Comparison of ENCODE assay signal across 8 mouse cellular contexts in genomic region chr4:150872139-150872651, GRCm38 (mm10). TPM values are rescaled to one million over a fixed set of nuclear protein-coding genes. Genes with fewer than 3 reads are reported as not detected.
DNase-seq lines count a peak whose midpoint lies in the region; ATAC-seq and TF ChIP-seq lines count a peak whose summit lies in the region.

No protein-coding gene starts in this region.

- DNase-seq in forebrain, embryonic 10.5 days (ENCODE audit: extremely low spot score, low spot score), result no peak
- DNase-seq in forebrain, embryonic 11.5 days (ENCODE audit: low spot score), result no peak
- DNase-seq in spleen, adult 2 months (ENCODE audit: low read depth in 1 of 2, low spot score in 2 of 2), result no peak
- no peak for DNase-seq in spleen, postnatal 10 days (ENCODE audit: low spot score in 2 of 2)
- peak; percentile 12 for DNase-seq in heart, postnatal 25 days (ENCODE audit: low spot score)
- peak; percentile 57 to 64 for DNase-seq in layer of hippocampus, postnatal 10 days (ENCODE audit: low spot score in 2 of 2)

- no peak overlapping the region for H3K4me3 ChIP-seq in forebrain, embryonic 10.5 days
- no peak overlapping the region for H3K4me3 ChIP-seq in forebrain, embryonic 11.5 days (ENCODE audit: low read depth, low read length)
- no peak overlapping the region for H3K4me3 ChIP-seq in spleen, adult 2 months (ENCODE audit: extremely low read depth, insufficient read depth, insufficient read length)
- no peak overlapping the region for H3K4me3 ChIP-seq in neural tube, embryonic 13.5 days

- peaks cover 38% of the 10 kb centered on the region for H3K4me1 ChIP-seq in forebrain, embryonic 10.5 days
- 0 out of 2 replicates have a peak, but pooled peaks cover 2% of the 10 kb centered on the region for H3K4me1 ChIP-seq in forebrain, embryonic 11.5 days (replicated peaks; ENCODE audit: control insufficient read depth, insufficient read depth, low read length)
- H3K4me1 ChIP-seq in spleen, adult 2 months (ENCODE audit: control insufficient read depth, insufficient read depth, insufficient read length), result peaks cover 2% of the 10 kb centered on the region; the same call in 1 of the 2 replicates
- peaks cover 27% of the 10 kb centered on the region for H3K4me1 ChIP-seq in neural tube, embryonic 13.5 days (replicated peaks)

- H3K36me3 ChIP-seq in forebrain, embryonic 10.5 days (replicated peaks), result peaks cover 12% of the 10 kb centered on the region
- no peaks in the 10 kb centered on the region for H3K36me3 ChIP-seq in forebrain, embryonic 11.5 days (ENCODE audit: control insufficient read depth, insufficient read depth, low read length)
- no peaks in the 10 kb centered on the region for H3K36me3 ChIP-seq in spleen, adult 2 months (ENCODE audit: control insufficient read depth, insufficient read depth, low read length)
- peaks cover 20% of the 10 kb centered on the region for H3K36me3 ChIP-seq in neural tube, embryonic 13.5 days

- TF ChIP-seq POLR2A in spleen, adult 2 months (IDR thresholded peaks at IDR 0.05; ENCODE audit: low read depth, low read length), result no peak

- no peak for ATAC-seq in forebrain, embryonic 11.5 days (replicated peaks; ENCODE audit: low FRiP score)
- peak; percentile 45 for ATAC-seq in neural tube, embryonic 13.5 days (ENCODE audit: low read depth)
- ATAC-seq in inflammation-experienced regulatory T-cells, adult 6 months, result no peak

- peak overlapping the region; percentile 74 for H3K27ac ChIP-seq in forebrain, embryonic 10.5 days
- H3K27ac ChIP-seq in forebrain, embryonic 11.5 days (ENCODE audit: low read depth, low read length), result no peak overlapping the region
- H3K27ac ChIP-seq in spleen, adult 2 months (ENCODE audit: insufficient read depth, low read length), result 0 out of 2 replicates have a peak overlapping the region, but pooled peaks have one; percentile 26
- peak overlapping the region; percentile 77 for H3K27ac ChIP-seq in neural tube, embryonic 13.5 days (replicated peaks)

- WGBS in forebrain, embryonic 10.5 days, result 47% methylated on average over 9 of the region's 9 CpGs
- WGBS in forebrain, embryonic 11.5 days, result 54% methylated on average over 9 of the region's 9 CpGs
- WGBS in spleen, adult 2 months, result 75% methylated on average over 9 of the region's 9 CpGs
- 36% methylated on average over 9 of the region's 9 CpGs for WGBS in neural tube, embryonic 13.5 days

- no peaks in the 10 kb centered on the region for H3K9me3 ChIP-seq in forebrain, embryonic 10.5 days
- H3K9me3 ChIP-seq in forebrain, embryonic 11.5 days (ENCODE audit: control insufficient read depth, low read length), result no peaks in the 10 kb centered on the region
- no peaks in the 10 kb centered on the region for H3K9me3 ChIP-seq in neural tube, embryonic 13.5 days

- no peak overlapping the region for H3K9ac ChIP-seq in forebrain, embryonic 11.5 days (ENCODE audit: low read length)
- peak overlapping the region; percentile 45; the same call in 1 of the 2 replicates for H3K9ac ChIP-seq in neural tube, embryonic 13.5 days

- intact Hi-C loops in heart, postnatal 25 days (cut with DNase I), result no loop called here

- H3K4me2 ChIP-seq in forebrain, embryonic 11.5 days (ENCODE audit: low read depth, low read length, severe bottlenecking), result no peak overlapping the region
- no peak overlapping the region for H3K4me2 ChIP-seq in neural tube, embryonic 13.5 days

- no peak for TF ChIP-seq CTCF in spleen, adult 2 months (IDR thresholded peaks at IDR 0.05; ENCODE audit: extremely low read depth, insufficient read depth, insufficient read length, insufficient replicate concordance)

- H3K27me3 ChIP-seq in forebrain, embryonic 10.5 days (ENCODE audit: poor library complexity, severe bottlenecking), result no peaks in the 10 kb centered on the region
- no peaks in the 10 kb centered on the region for H3K27me3 ChIP-seq in forebrain, embryonic 11.5 days (ENCODE audit: control insufficient read depth, insufficient read depth, low read length)
- H3K27me3 ChIP-seq in spleen, adult 2 months (ENCODE audit: control insufficient read depth, insufficient read depth, low read length), result no peaks in the 10 kb centered on the region
- H3K27me3 ChIP-seq in neural tube, embryonic 13.5 days, result no peaks in the 10 kb centered on the region

RNA-seq across cellular contexts. Expression of gene Errfi1, which starts 18.5 kb away (rescaled TPM):
- polyA plus RNA-seq in forebrain, embryonic 10.5 days (2016; fragmentation: Nextera tagmentation; extraction: Ambion mirVana), result 16.5 and 18.7 TPM in 2 replicates
- 20.3 and 21.6 TPM in 2 replicates for polyA plus RNA-seq in forebrain, embryonic 11.5 days (2014; fragmentation: Nextera tagmentation; extraction: Ambion mirVana)
- polyA plus RNA-seq in spleen, adult 2 months (2012; rRNA removed), result 13.7 and 15.3 TPM in 2 replicates
- total RNA-seq in heart, postnatal 25 days (2021), result 10 to 100 TPM; 15.0 to 16.6 TPM
- total RNA-seq in layer of hippocampus, postnatal 10 days (2021), result 10 to 100 TPM; 25.3 to 31.0 TPM
- 57.9 and 60.4 TPM in 2 replicates for polyA plus RNA-seq in neural tube, embryonic 13.5 days (2015; fragmentation: Nextera tagmentation; extraction: Ambion mirVana)
- 1 to 10 TPM; 3.2 to 4.5 (median 3.6) TPM for polyA plus RNA-seq in inflammation-experienced regulatory T-cells, adult 6 months (2017; shearing (Covaris generic))

RNA-seq across cellular contexts. Expression of gene Park7, which starts 42.0 kb away (rescaled TPM):
- 497 and 502 TPM in 2 replicates for polyA plus RNA-seq in forebrain, embryonic 10.5 days (2016; fragmentation: Nextera tagmentation; extraction: Ambion mirVana)
- 412 and 431 TPM in 2 replicates for polyA plus RNA-seq in forebrain, embryonic 11.5 days (2014; fragmentation: Nextera tagmentation; extraction: Ambion mirVana)
- polyA plus RNA-seq in spleen, adult 2 months (2012; rRNA removed), result 51.4 and 56.9 TPM in 2 replicates
- total RNA-seq in heart, postnatal 25 days (2021), result 100 to 1,000 TPM; 232 to 242 TPM
- 100 to 1,000 TPM; 253 to 269 TPM for total RNA-seq in layer of hippocampus, postnatal 10 days (2021)
- 369 and 374 TPM in 2 replicates for polyA plus RNA-seq in neural tube, embryonic 13.5 days (2015; fragmentation: Nextera tagmentation; extraction: Ambion mirVana)
- 100 to 1,000 TPM; 379 to 537 (median 522) TPM for polyA plus RNA-seq in inflammation-experienced regulatory T-cells, adult 6 months (2017; shearing (Covaris generic))

RNA-seq across cellular contexts. Expression of gene Tnfrsf9, which starts 42.2 kb away (rescaled TPM):
- 0.32 and 0.49 TPM in 2 replicates for polyA plus RNA-seq in forebrain, embryonic 10.5 days (2016; fragmentation: Nextera tagmentation; extraction: Ambion mirVana)
- polyA plus RNA-seq in forebrain, embryonic 11.5 days (2014; fragmentation: Nextera tagmentation; extraction: Ambion mirVana), result 0.19 TPM in 1 of 2 replicates, not detected in the other
- polyA plus RNA-seq in spleen, adult 2 months (2012; rRNA removed), result 2.2 and 4.0 TPM in 2 replicates
- under 1 TPM in 1 of 2 experiments, not detected in 1; 0.21 TPM for total RNA-seq in heart, postnatal 25 days (2021)
- total RNA-seq in layer of hippocampus, postnatal 10 days (2021), result under 1 TPM; 0.38 to 0.39 TPM
- 0.29 and 0.50 TPM in 2 replicates for polyA plus RNA-seq in neural tube, embryonic 13.5 days (2015; fragmentation: Nextera tagmentation; extraction: Ambion mirVana)
- polyA plus RNA-seq in inflammation-experienced regulatory T-cells, adult 6 months (2017; shearing (Covaris generic)), result 100 to 1,000 TPM; 101 to 158 (median 156) TPM

Comparison
In these comparisons a context has a peak if more than half of its experiments do, and no peak if none do; other contexts are left out.
1. DNase-seq: peak in heart, postnatal 25 days (single experiment) and layer of hippocampus, postnatal 10 days (2 of 2); none in forebrain, embryonic 10.5 days (single experiment), forebrain, embryonic 11.5 days (single experiment), spleen, adult 2 months (0 of 2) and spleen, postnatal 10 days (0 of 2).
2. RNA of gene Tnfrsf9, which starts 42.2 kb away (polyA plus RNA-seq): 101 to 158 TPM in inflammation-experienced regulatory T-cells, adult 6 months; 2.2 to 4.0 TPM in spleen, adult 2 months, 0.29 to 0.50 TPM in neural tube, embryonic 13.5 days, 0.32 to 0.49 TPM in forebrain, embryonic 10.5 days and 0.19 TPM in forebrain, embryonic 11.5 days; every median in the first group is over 10 times any median in the second.